Mouse (Mus musculus) hindbrain, embryonic 11.5 days (tissue): ENCODE results near the gene Znhit2. TPM values are rescaled to one million over a fixed set of nuclear protein-coding genes. Genes with fewer than 3 reads are reported as not detected.

Experiments used
- ATAC-seq: fragments of 200-750 bp; cut with Nextera tagmentation; 2 replicates; pipeline ENCODE4 v1.8.0; 2017; ENCODE audit warnings: mild to moderate bottlenecking, moderate TSS enrichment, moderate library complexity; ENCODE audit not compliant: low FRiP score
- DNase-seq: peaks from one replicate; pipeline ENCODE4 v3.0.0-alpha.2; 2015; ENCODE audit warnings: low spot score
- H3K27ac ChIP-seq: fragments of 300-500 bp; sonication (generic); 2 replicates; pipeline ENCODE4 v1.5.1; 2014; ENCODE audit warnings: mild to moderate bottlenecking, low read depth, low read length
- H3K27me3 ChIP-seq: fragments of 300-500 bp; sonication (generic); 2 replicates; pipeline ENCODE4 v1.6.1; 2014; ENCODE audit warnings: mild to moderate bottlenecking, low read length, moderate library complexity, mixed read lengths; ENCODE audit not compliant: control insufficient read depth, insufficient read depth
- H3K36me3 ChIP-seq: fragments of 300-500 bp; sonication (generic); 2 replicates; pipeline ENCODE4 v1.6.1; 2014; ENCODE audit warnings: mild to moderate bottlenecking, low read length, moderate library complexity, mixed read lengths; ENCODE audit not compliant: control insufficient read depth, insufficient read depth
- H3K4me1 ChIP-seq: fragments of 300-500 bp; sonication (generic); replicated peaks from 2 replicates; pipeline ENCODE4 v1.6.1; 2014; ENCODE audit warnings: low read length, mixed read lengths; ENCODE audit not compliant: control insufficient read depth, insufficient read depth
- H3K4me2 ChIP-seq: fragments of 300-500 bp; sonication (generic); replicated peaks from 2 replicates; pipeline ENCODE4 v1.6.1; 2014; ENCODE audit warnings: mild to moderate bottlenecking, low read depth, low read length
- H3K4me3 ChIP-seq: fragments of 300-500 bp; sonication (generic); 2 replicates; pipeline ENCODE4 v1.5.1; 2014; ENCODE audit warnings: low read depth, low read length
- H3K9ac ChIP-seq: fragments of 300-500 bp; sonication (generic); 2 replicates; pipeline ENCODE4 v1.6.1; 2014; ENCODE audit warnings: low read depth, low read length
- H3K9me3 ChIP-seq: fragments of 300-500 bp; sonication (generic); 2 replicates; pipeline ENCODE4 v1.6.1; 2016; ENCODE audit warnings: low read length; ENCODE audit not compliant: control insufficient read depth
- WGBS: fragments of 180-500 bp; shearing (Covaris S2); extraction: QIAGEN DNeasy Blood & Tissue Kit; methylation state at CpG from one replicate; pipeline ENCODE4 v1.1.7; 2014; 5-methylcytosine and 5-hydroxymethylcytosine counted together
- polyA plus RNA-seq: library from polyadenylated mRNA; unstranded; fragments of >200 nt; fragmentation: Nextera tagmentation; extraction: Ambion mirVana; gene quantifications from 2 replicates; pipeline ENCODE4 v1.2.1, GENCODE M21; 2014

Znhit2 gene
- polyA plus RNA-seq, 1 experiment from 2014 or later: 39.7 TPM

DNA sequence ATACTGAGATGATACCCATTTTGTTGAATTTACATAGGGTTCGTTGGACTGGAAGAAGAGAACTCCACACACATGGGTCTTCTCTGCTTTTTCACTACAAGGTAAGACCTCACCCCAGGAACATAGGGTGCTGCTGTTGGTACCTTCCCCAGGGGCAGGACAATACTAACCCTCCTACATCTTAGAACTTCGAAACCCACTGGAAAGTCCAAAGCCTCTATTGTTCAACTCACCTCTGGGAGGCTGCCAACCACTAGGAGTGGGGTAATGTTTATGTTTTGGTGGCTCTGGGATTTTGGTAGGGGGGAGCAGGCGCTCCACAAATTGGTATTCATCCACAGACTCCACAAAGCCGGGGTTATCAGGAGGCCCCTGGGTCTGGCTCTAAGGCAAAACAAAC, 4.3 kb upstream of the Znhit2 start:
- peak overlapping the region; percentile 52 for H3K4me2 ChIP-seq
- H3K27ac ChIP-seq: no peak overlapping the region
- no peaks in the 10 kb centered on the region for H3K27me3 ChIP-seq
- peak overlapping the region; percentile 88 for H3K4me3 ChIP-seq
- peaks cover 6% of the 10 kb centered on the region; the same call in 1 of the 2 replicates for H3K4me1 ChIP-seq
- DNase-seq (no peak), ATAC-seq (no peak)
- H3K36me3 ChIP-seq: peaks cover 19% of the 10 kb centered on the region
- peak overlapping the region; percentile 91 for H3K9ac ChIP-seq
- WGBS: 69% methylated on average over 4 of the region's 4 CpGs
- no peaks in the 10 kb centered on the region for H3K9me3 ChIP-seq

DNA sequence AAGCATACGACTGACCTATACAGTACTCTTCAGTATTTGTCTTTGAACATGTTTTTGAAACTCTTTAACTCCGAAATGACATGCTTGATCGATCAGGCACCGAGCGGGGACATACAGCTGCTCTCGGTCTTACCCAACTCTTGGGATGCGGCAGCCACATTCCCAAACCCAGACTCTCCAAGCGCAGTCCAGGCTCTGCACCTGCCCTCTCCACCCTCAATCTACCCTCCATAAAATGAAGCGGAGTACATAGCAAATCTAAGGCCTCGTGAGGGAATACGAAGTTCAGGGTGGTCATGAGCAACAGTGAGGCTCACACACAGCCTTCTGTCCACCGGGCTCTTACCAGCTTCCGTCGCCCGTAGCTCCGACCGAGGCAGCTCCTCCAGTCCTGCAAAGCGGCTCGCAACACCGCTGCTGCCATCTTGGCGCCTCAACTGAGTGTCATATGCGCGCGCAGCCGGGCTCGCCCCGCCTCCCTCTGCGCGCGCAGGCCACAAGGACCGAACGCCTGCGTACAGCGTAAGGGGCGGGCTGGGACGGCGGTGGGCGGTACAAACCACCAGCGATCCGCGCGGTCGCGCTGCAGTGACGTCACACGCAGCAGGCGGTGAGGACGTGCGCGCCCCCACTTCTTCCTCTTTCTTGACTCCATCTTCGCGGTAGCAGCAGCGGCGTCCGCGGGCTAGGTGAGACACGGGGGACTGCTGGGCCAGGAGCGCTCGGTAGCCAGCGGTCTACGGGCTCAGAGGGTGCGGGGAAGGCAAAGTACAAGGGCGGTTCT, 3.5 kb upstream of the Znhit2 start, which contains the start of the genes Mrpl49 and Fau:
Gene Mrpl49, minus strand, starts transcription at position 473 of the 784 bp plus-strand sequence.
Gene Fau, plus strand, starts transcription at position 532 of the 784 bp plus-strand sequence.
- DNase-seq (peak; percentile 100), ATAC-seq (peak; percentile 87)
- peak within 1 kb of the TSS; percentile 91 for H3K9ac ChIP-seq
- H3K27ac ChIP-seq: peak within 1 kb of the TSS; percentile 77
- H3K4me2 ChIP-seq: peak within 1 kb of the TSS; percentile 75
- no peaks in the 10 kb centered on the region for H3K9me3 ChIP-seq
- H3K36me3 ChIP-seq: peaks cover 13% of the 10 kb centered on the region
- peaks cover 11% of the 10 kb centered on the region for H3K4me1 ChIP-seq
- H3K27me3 ChIP-seq: no peaks in the 10 kb centered on the region
- under 1% methylated on average over 56 of the region's 63 CpGs for WGBS
- H3K4me3 ChIP-seq: peak within 1 kb of the TSS; percentile 88

DNA sequence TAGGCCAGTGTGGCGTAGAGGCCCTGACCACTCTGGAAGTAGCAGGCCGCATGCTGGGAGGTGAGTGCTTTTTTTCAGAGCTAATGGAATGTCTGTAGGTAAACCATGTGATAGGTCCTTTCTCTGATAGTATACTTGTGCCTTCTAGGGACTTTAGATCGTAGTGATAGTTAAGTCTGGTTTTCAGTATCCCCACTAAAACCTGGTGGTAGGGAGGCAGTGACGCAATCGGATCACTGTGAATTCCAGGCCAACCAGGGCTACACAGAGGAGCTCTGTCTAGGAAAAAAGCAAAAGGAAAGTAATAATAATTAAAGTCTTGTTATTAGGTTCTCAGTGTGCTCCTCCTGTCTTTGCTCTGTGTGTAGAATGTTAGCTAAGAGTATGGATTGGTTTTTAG, 2.5 kb upstream of the Znhit2 start:
- H3K4me1 ChIP-seq: peaks cover 11% of the 10 kb centered on the region
- no peaks in the 10 kb centered on the region for H3K9me3 ChIP-seq
- H3K4me2 ChIP-seq: peak overlapping the region; percentile 75
- H3K27ac ChIP-seq: no peak overlapping the region
- no peak for DNase-seq
- H3K4me3 ChIP-seq: peak overlapping the region; percentile 88
- H3K36me3 ChIP-seq: peaks cover 4% of the 10 kb centered on the region
- 35% methylated on average over 5 of the region's 5 CpGs for WGBS
- peak overlapping the region; percentile 91 for H3K9ac ChIP-seq
- no peaks in the 10 kb centered on the region for H3K27me3 ChIP-seq
- ATAC-seq: no peak

DNA sequence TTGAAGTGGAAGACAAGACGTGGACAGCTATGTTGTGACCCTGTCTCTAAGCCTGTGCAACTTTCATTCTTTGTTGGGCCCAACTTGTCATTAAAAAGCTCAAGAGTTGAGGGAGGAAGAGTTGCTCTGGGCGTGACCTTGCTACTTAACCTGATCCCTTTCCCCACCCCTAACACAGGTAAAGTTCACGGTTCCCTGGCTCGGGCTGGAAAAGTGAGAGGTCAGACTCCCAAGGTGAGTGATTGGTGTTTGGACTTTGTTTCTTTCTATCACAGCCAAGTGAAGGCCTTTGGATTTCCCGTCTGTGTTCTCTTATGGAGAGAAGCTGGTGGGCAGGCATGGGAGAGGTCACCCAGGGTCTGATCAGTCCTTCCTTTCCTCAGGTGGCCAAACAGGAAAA, 2.0 kb upstream of the Znhit2 start:
- Histone ChIP-seq H3K4me2 (peak overlapping the region; percentile 75), H3K27me3 (no peaks in the 10 kb centered on the region), H3K9ac (no peak overlapping the region; the same call in 1 of the 2 replicates), H3K27ac (no peak overlapping the region), H3K36me3 (peaks cover 3% of the 10 kb centered on the region), H3K4me1 (peaks cover 11% of the 10 kb centered on the region), H3K4me3 (peak overlapping the region; percentile 88), H3K9me3 (no peaks in the 10 kb centered on the region)
- 85% methylated on average over 5 of the region's 5 CpGs for WGBS
- ATAC-seq (no peak), DNase-seq (no peak)

DNA sequence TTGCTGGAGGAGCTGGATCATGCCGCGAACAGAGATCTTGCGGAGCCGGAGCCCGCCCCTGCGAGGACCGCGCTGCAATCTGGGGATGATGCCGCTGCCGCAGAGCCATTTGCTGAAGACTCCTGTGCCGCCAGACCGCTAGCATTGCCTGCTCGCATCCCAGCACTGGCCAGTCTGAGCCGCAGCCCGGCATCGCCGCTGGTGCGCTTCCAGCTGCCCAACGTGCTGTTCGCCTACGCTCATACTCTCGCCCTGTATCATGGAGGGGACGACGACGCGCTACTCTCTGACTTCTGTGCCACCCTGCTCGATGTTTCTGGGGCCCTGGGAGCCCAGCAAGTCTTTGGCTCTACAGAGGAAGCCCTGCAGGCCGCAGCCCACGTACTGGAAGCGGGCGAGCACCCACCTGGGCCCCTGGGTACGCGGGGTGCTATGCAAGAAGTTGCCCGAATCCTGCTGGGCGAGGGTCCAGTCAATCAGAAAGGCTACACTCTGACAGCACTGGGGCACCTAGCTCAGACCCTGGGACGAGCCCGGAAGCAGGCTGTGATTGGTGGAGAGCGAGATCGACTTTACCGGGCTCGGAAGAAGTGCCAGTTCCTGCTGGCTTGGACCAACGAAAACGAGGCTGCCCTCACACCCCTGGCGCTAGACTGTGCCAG, 780 bp downstream of the Znhit2 start:
- DNase-seq (peak; percentile 50), ATAC-seq (no peak)
- Histone ChIP-seq H3K4me3 (peak overlapping the region; percentile 91), H3K36me3 (peaks cover 3% of the 10 kb centered on the region), H3K27me3 (no peaks in the 10 kb centered on the region), H3K4me1 (peaks cover 11% of the 10 kb centered on the region), H3K9me3 (no peaks in the 10 kb centered on the region), H3K27ac (peak overlapping the region; percentile 92), H3K4me2 (peak overlapping the region; percentile 95), H3K9ac (peak overlapping the region; percentile 97)
- WGBS: 2% methylated on average over 44 of the region's 44 CpGs

DNA sequence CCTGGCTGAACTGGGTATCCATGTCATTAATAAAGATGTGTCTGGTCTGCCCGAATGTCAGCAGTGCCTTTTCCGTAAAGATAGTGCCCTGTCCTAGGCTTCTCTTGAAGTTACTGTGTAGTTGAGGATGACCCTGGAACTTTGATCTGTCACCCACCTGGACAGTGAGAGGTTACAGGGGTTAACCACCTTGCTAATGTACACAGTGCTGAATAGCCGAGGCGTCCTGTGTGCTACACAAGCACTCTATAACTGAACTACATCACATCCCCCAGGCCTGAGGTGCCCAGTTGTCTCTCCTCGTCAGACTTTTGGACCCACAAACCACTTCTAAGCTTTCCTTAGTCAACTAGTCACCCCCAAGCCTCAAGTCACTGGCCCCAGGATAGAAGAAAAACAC, 1.4 kb downstream of the Znhit2 start:
- Histone ChIP-seq H3K27me3 (no peaks in the 10 kb centered on the region), H3K4me2 (peak overlapping the region; percentile 95), H3K36me3 (peaks cover 3% of the 10 kb centered on the region), H3K9me3 (no peaks in the 10 kb centered on the region), H3K9ac (peak overlapping the region; percentile 97), H3K4me1 (peaks cover 12% of the 10 kb centered on the region), H3K27ac (no peak overlapping the region), H3K4me3 (peak overlapping the region; percentile 91)
- DNase-seq (no peak), ATAC-seq (no peak)
- 69% methylated on average over 5 of the region's 5 CpGs for WGBS

DNA sequence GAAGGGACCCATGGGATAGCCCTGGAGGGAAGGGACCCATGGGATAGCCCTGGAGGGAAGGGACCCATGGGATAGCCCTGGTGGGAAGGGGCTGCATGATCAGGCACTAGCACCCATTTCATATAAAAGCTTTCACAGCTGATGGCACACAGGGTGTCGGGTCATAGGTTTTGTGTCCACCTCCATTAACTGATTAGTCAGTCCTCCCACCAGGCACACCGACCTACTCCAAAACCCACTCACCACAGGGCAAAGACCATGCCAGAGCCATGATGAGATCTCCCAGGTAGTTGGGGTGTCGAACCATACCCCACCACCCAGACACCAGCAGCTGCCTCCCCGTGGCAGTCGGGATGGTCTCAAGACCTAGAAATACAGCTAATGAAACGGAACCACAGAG, 2.1 kb downstream of the Znhit2 start:
- no peaks in the 10 kb centered on the region for H3K9me3 ChIP-seq
- H3K9ac ChIP-seq: no peak overlapping the region
- no peaks in the 10 kb centered on the region for H3K27me3 ChIP-seq
- DNase-seq (no peak), ATAC-seq (no peak)
- peaks cover 3% of the 10 kb centered on the region for H3K36me3 ChIP-seq
- H3K4me2 ChIP-seq: no peak overlapping the region
- 97% methylated on average over 6 of the region's 6 CpGs for WGBS
- H3K4me3 ChIP-seq: no peak overlapping the region
- H3K27ac ChIP-seq: no peak overlapping the region
- peaks cover 14% of the 10 kb centered on the region for H3K4me1 ChIP-seq

DNA sequence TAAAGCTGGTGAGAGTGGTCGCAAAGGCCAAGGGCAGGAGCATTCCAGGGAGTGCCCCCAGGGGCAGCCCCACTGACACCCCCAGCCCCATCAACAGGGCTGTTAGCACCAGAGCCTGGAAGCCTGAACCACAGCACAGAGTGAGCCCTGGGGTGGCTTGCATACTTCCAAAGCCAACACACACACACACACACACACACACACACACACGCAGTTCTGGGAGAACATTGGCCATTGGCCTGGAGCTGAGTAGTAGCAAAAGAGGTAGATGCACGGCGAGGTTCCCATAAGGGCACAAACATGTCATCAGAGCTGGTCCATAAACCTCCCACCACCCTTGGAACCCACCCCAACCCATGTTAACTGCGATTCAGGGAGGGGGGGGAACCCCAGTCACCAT, 5.6 kb downstream of the Znhit2 start:
- no peaks in the 10 kb centered on the region for H3K9me3 ChIP-seq
- H3K4me1 ChIP-seq: peaks cover 12% of the 10 kb centered on the region
- no peaks in the 10 kb centered on the region for H3K27me3 ChIP-seq
- ATAC-seq (no peak), DNase-seq (no peak)
- 0 out of 2 replicates have a peak, but pooled peaks cover 5% of the 10 kb centered on the region for H3K36me3 ChIP-seq
- WGBS: 35% methylated on average over 5 of the region's 5 CpGs
- H3K4me2 ChIP-seq: peak overlapping the region; percentile 94
- H3K27ac ChIP-seq: peak overlapping the region; percentile 82; the same call in 1 of the 2 replicates
- peak overlapping the region; percentile 76 for H3K9ac ChIP-seq
- H3K4me3 ChIP-seq: peak overlapping the region; percentile 56
